Mouse (Mus musculus) liver, embryonic 15.5 days (tissue): ENCODE results near the gene Fam196b. TPM values are rescaled to one million over a fixed set of nuclear protein-coding genes. Genes with fewer than 3 reads are reported as not detected.

Experiments used
- ATAC-seq: fragments of 200-750 bp; cut with Nextera tagmentation; 2 replicates; pipeline ENCODE4 v1.8.0; 2017; ENCODE audit warnings: moderate number of reproducible peaks, mild to moderate bottlenecking, moderate library complexity; ENCODE audit not compliant: insufficient read depth
- H3K27ac ChIP-seq: fragments of 300-500 bp; sonication (generic); replicated peaks from 2 replicates; pipeline ENCODE4 v1.5.1; 2015; ENCODE audit warnings: mild to moderate bottlenecking, inconsistent platforms
- H3K27me3 ChIP-seq: fragments of 300-500 bp; sonication (generic); 2 replicates; pipeline ENCODE4 v1.6.1; 2015; ENCODE audit warnings: mild to moderate bottlenecking, inconsistent platforms
- H3K36me3 ChIP-seq: fragments of 300-500 bp; sonication (generic); replicated peaks from 2 replicates; pipeline ENCODE4 v1.6.1; 2015; ENCODE audit warnings: moderate library complexity, mild to moderate bottlenecking, inconsistent platforms
- H3K4me1 ChIP-seq: fragments of 300-500 bp; sonication (generic); replicated peaks from 2 replicates; pipeline ENCODE4 v1.6.1; 2015; ENCODE audit warnings: inconsistent platforms
- H3K4me2 ChIP-seq: fragments of 300-500 bp; sonication (generic); 2 replicates; pipeline ENCODE4 v1.6.1; 2015; ENCODE audit warnings: moderate library complexity, mild to moderate bottlenecking, inconsistent platforms
- H3K4me3 ChIP-seq: fragments of 300-500 bp; sonication (generic); replicated peaks from 2 replicates; pipeline ENCODE4 v1.5.1; 2015; ENCODE audit warnings: mild to moderate bottlenecking, inconsistent platforms
- H3K9ac ChIP-seq: fragments of 300-500 bp; sonication (generic); 2 replicates; pipeline ENCODE4 v1.6.1; 2015; ENCODE audit warnings: moderate library complexity, mild to moderate bottlenecking, inconsistent platforms
- H3K9me3 ChIP-seq: fragments of 300-500 bp; sonication (generic); replicated peaks from 2 replicates; pipeline ENCODE4 v1.6.1; 2016; ENCODE audit warnings: inconsistent platforms
- WGBS: fragments of 180-500 bp; shearing (Covaris S2); methylation state at CpG from one replicate; pipeline ENCODE4 v1.1.7; 2015; ENCODE audit warnings: mixed read lengths; ENCODE audit not compliant: insufficient replicate concordance; 5-methylcytosine and 5-hydroxymethylcytosine counted together
- polyA plus RNA-seq: library from polyadenylated mRNA; unstranded; fragments of >200 nt; fragmentation: Nextera tagmentation; extraction: Ambion mirVana; gene quantifications from 2 replicates; pipeline ENCODE4 v1.2.1, GENCODE M21; 2015

The Fam196b gene
- polyA plus RNA-seq, 1 experiment from 2014 or later, result 0.09 TPM

DNA sequence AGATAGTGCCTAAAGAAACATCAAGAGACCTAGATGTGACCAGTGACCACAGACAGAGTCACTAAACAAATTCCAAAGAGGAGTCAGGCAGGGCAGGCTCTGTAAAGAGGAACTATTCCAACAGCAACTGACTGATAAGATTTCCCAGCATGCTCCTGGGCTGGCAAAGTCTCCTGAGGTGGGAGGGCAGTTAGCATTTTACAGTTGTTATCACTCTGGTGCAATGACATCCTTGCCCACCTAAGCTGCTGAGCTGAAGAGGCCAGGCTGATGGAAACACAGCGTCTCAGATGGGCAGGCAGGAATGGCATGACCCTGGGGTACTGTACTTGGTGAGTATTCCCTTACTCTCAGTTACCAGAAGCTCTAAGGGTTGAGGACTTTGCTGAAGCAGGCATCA is 15.1 kb upstream of the Fam196b start:
- ATAC-seq, result no peak
- no peaks in the 10 kb centered on the region for H3K27me3 ChIP-seq
- no peaks in the 10 kb centered on the region for H3K9me3 ChIP-seq
- H3K36me3 ChIP-seq, result no peaks in the 10 kb centered on the region
- WGBS, result 17% methylated on average over 1 of the region's 1 CpGs
- no peaks in the 10 kb centered on the region for H3K4me1 ChIP-seq
- H3K9ac ChIP-seq, result no peak overlapping the region
- no peak overlapping the region for H3K4me3 ChIP-seq
- no peak overlapping the region for H3K4me2 ChIP-seq
- no peak overlapping the region for H3K27ac ChIP-seq

DNA sequence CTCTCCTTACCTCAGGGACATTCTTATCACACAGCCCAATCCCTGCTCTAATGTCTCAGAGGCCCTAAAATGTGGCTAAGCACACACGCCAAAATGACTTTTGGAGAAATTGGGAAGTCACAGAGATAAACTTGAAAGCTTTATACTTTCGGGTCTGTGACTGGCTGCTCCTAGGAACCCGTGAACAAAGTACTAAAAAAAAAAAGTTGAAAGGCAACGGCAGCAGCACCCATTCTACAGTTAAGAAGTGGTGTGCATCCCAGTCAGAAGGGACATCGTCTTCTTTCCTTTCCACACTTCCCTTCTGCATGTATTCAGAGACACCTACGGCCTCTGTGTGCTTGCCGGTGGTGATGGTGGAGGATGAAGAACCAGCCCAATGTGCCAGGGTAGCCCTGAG is 14.6 kb upstream of the Fam196b start:
- H3K4me2 ChIP-seq, result no peak overlapping the region
- no peaks in the 10 kb centered on the region for H3K36me3 ChIP-seq
- no peaks in the 10 kb centered on the region for H3K27me3 ChIP-seq
- H3K9me3 ChIP-seq, result no peaks in the 10 kb centered on the region
- 59% methylated on average over 7 of the region's 7 CpGs for WGBS
- H3K4me1 ChIP-seq, result no peaks in the 10 kb centered on the region
- H3K9ac ChIP-seq, result no peak overlapping the region
- H3K4me3 ChIP-seq, result no peak overlapping the region
- ATAC-seq, result no peak
- no peak overlapping the region for H3K27ac ChIP-seq

DNA sequence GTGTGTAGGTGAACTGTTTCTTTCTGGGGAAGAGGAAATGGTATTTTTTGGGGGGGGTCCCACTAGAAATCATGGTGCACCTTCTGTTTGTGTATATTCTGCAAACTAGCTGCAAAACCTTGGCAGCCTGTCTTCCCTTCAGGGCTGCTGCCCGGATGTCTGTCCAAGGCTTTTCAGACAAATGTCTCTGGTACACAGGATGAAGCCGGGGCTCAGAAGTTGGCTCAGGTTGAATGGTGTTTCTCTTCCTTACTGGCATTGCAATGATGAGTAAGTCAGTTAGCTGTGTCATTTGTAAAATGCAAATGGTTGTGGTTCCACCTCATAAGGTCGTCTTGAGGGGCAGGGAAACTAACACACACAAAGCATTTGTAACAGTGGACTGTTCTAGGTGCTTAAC is 8.4 kb upstream of the Fam196b start:
- H3K27ac ChIP-seq, result no peak overlapping the region
- H3K36me3 ChIP-seq, result no peaks in the 10 kb centered on the region
- no peak overlapping the region for H3K4me3 ChIP-seq
- ATAC-seq, result no peak
- 60% methylated on average over 3 of the region's 3 CpGs for WGBS
- no peaks in the 10 kb centered on the region for H3K27me3 ChIP-seq
- H3K9me3 ChIP-seq, result no peaks in the 10 kb centered on the region
- no peaks in the 10 kb centered on the region for H3K4me1 ChIP-seq
- H3K9ac ChIP-seq, result no peak overlapping the region
- no peak overlapping the region for H3K4me2 ChIP-seq

DNA sequence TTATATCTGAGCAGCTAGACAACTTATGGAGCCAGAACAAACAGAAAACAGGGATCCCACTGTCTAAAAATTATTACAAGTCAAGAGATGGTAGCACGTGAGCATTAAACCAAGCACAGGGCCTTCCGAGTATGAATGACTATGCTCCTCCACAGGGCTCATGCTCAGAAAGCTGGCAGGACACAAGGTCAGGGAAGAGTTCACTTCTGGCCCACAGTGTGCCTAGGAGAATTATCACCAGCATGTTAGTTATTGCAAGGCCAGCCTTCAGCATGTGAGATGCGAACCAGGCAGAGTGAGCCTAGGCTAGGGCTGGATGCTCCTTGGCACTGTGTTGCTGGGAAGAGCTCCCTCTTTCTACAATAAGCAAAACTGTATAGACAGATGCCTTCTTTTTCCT is 5.9 kb upstream of the Fam196b start:
- H3K27ac ChIP-seq, result no peak overlapping the region
- H3K27me3 ChIP-seq, result no peaks in the 10 kb centered on the region
- no peaks in the 10 kb centered on the region for H3K4me1 ChIP-seq
- no peaks in the 10 kb centered on the region for H3K9me3 ChIP-seq
- ATAC-seq, result no peak
- H3K4me3 ChIP-seq, result no peak overlapping the region
- H3K4me2 ChIP-seq, result no peak overlapping the region
- no peak overlapping the region for H3K9ac ChIP-seq
- 81% methylated on average over 3 of the region's 3 CpGs for WGBS
- no peaks in the 10 kb centered on the region for H3K36me3 ChIP-seq

DNA sequence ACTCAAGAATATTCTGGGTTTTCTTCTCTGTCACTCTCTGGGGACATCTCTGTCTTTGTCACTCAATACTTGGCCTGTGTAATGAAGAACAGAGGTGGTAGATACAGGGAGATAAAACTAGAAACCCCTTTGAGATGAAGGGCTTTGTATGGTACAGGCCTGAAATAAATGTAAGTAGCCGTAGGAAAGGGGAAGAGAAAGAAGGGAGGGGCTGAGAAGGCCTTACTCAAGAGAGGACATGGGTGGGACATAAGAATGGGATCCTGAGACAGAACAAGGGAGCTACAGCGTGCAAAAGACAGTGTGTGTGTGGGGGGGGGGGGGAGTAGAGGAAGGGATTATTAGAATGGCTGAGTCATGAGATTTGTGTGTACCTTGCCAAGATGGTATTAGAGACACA is 5.3 kb upstream of the Fam196b start:
- no peak overlapping the region for H3K4me3 ChIP-seq
- H3K27ac ChIP-seq, result no peak overlapping the region
- no peaks in the 10 kb centered on the region for H3K4me1 ChIP-seq
- 42% methylated on average over 2 of the region's 2 CpGs for WGBS
- H3K9me3 ChIP-seq, result no peaks in the 10 kb centered on the region
- H3K4me2 ChIP-seq, result no peak overlapping the region
- H3K27me3 ChIP-seq, result no peaks in the 10 kb centered on the region
- ATAC-seq, result no peak
- H3K36me3 ChIP-seq, result no peaks in the 10 kb centered on the region
- H3K9ac ChIP-seq, result no peak overlapping the region

DNA sequence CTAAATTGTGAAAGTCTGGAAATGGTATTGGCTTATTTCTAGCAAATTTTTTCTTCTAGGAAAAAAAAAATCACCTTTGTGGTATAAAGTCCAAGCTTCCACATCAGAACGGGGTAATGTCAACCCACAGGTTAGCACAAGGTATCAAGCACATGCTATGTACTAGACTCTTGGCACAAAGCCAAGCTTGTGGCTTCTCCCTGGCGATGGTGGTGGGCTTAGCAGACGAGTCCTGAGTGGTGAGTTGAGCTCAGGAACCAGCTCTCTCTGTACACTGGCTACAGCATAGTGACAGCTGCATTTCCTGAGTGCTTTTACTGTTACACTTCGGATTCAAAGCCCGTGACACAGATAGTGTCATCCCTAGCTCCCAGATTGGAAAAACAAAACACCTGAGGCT is 2.9 kb upstream of the Fam196b start:
- no peak overlapping the region for H3K4me3 ChIP-seq
- no peak overlapping the region for H3K9ac ChIP-seq
- ATAC-seq, result no peak
- WGBS, result 47% methylated on average over 5 of the region's 5 CpGs
- H3K27ac ChIP-seq, result no peak overlapping the region
- no peak overlapping the region for H3K4me2 ChIP-seq
- no peaks in the 10 kb centered on the region for H3K27me3 ChIP-seq
- no peaks in the 10 kb centered on the region for H3K4me1 ChIP-seq
- H3K36me3 ChIP-seq, result no peaks in the 10 kb centered on the region
- H3K9me3 ChIP-seq, result no peaks in the 10 kb centered on the region

DNA sequence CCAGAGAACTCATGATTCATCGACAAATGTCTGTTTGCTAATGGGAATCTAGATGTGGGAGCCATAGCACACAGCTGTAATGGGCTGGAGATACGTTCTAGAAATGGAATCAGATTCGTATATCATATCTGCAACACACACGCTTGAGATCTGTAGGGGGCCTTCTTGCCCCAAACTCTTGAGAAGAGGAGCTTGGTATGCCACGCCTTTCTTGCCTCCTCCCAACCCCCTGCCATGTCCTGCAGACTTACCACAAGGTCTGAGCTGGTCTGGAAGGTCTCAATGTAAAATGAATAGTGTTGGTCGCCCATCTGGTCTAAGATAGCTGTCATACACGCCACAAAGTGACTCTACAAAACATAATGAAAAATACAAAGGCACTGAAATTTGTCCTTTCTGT is 2.4 kb upstream of the Fam196b start:
- no peak overlapping the region for H3K4me2 ChIP-seq
- H3K4me3 ChIP-seq, result no peak overlapping the region
- H3K36me3 ChIP-seq, result no peaks in the 10 kb centered on the region
- no peak overlapping the region for H3K27ac ChIP-seq
- ATAC-seq, result no peak
- WGBS, result 31% methylated on average over 7 of the region's 7 CpGs
- no peaks in the 10 kb centered on the region for H3K9me3 ChIP-seq
- H3K9ac ChIP-seq, result no peak overlapping the region
- H3K27me3 ChIP-seq, result no peaks in the 10 kb centered on the region
- no peaks in the 10 kb centered on the region for H3K4me1 ChIP-seq

DNA sequence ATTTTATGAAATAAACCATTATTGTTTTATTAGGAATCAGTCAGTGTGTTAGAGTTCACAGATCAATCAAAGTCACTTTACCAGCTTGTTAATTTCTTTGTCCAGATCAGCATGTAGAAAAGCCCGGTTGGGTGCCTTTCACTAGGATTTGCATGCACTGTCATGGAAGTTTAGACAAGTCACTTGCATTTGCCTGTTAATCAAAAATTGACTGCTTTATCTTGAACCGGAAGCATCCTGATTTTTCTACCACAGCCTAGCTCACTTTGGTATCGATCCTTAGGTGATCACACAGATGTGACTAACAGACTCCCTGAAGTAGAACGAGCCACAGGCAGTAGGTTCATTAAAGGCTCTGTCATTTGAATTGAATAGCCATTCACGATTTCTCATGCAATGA is 761 bp downstream of the Fam196b start:
- Histone ChIP-seq H3K36me3 (no peaks in the 10 kb centered on the region), H3K4me1 (no peaks in the 10 kb centered on the region), H3K27ac (no peak overlapping the region), H3K9ac (no peak overlapping the region), H3K27me3 (no peaks in the 10 kb centered on the region), H3K4me3 (no peak overlapping the region), H3K9me3 (no peaks in the 10 kb centered on the region), H3K4me2 (no peak overlapping the region)
- ATAC-seq, result no peak
- WGBS, result 54% methylated on average over 5 of the region's 5 CpGs

DNA sequence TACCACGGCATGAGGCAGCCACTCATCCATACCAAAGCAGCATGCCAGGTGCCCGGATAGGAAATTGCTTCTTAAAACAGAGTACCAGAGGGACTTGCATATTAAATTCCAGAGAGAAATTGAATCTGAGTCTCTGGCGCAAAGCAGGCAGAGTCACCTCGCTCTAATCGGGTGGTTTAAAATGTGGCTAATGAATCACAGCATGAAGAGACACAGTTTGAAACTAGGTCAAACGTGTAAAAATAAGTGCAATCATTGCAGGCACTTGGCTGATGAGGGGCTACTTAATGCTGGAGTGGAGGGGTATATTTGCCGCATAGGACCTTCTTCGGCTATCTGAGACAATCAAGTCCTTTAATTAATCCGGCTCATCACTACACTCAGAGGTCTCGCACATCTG is 1.6 kb downstream of the Fam196b start:
- no peak overlapping the region for H3K4me2 ChIP-seq
- no peak overlapping the region for H3K4me3 ChIP-seq
- H3K36me3 ChIP-seq, result no peaks in the 10 kb centered on the region
- no peaks in the 10 kb centered on the region for H3K27me3 ChIP-seq
- H3K9ac ChIP-seq, result no peak overlapping the region
- no peaks in the 10 kb centered on the region for H3K9me3 ChIP-seq
- H3K4me1 ChIP-seq, result no peaks in the 10 kb centered on the region
- 74% methylated on average over 10 of the region's 10 CpGs for WGBS
- H3K27ac ChIP-seq, result no peak overlapping the region
- ATAC-seq, result no peak

DNA sequence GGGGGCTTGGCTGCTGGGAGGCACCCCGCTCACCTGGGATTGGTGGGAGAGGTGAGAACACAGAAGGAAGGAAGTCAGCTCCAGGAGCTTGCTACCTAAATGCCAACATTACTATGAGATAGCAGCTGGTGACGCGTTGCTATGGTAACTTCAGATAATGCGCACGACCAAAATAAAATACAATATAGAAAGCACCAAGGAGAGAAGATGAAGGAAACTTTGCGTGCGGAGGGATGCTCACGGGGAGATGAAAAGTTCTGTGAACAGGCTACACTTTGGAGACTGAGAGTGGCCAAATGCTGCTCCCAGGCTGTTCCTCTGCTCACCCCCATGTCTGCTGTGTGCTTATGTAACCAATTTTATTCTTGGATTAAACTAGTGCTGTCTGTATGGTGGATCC is 2.4 kb downstream of the Fam196b start:
- H3K36me3 ChIP-seq, result no peaks in the 10 kb centered on the region
- ATAC-seq, result no peak
- no peak overlapping the region for H3K9ac ChIP-seq
- H3K4me3 ChIP-seq, result no peak overlapping the region
- no peaks in the 10 kb centered on the region for H3K4me1 ChIP-seq
- no peaks in the 10 kb centered on the region for H3K9me3 ChIP-seq
- 69% methylated on average over 8 of the region's 8 CpGs for WGBS
- no peak overlapping the region for H3K27ac ChIP-seq
- H3K4me2 ChIP-seq, result no peak overlapping the region
- H3K27me3 ChIP-seq, result no peaks in the 10 kb centered on the region

DNA sequence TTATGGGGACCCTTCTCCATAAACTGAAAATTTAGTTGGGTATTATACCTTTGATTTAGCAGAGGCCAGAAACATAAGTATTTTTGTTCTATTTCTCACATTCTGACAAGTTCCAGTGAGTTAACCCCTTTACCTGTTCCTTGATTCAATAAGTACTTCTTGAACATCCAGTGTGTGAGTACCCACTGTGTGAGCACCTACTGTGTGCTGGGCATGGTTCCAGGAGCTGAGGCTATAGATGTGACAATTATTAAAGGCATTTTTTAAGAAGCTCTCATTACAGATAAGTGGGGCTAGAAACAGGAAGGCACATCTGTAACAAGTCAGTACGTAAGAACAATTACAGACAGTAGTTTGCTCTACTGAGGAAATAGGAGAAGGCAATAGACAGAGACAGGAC is 4.7 kb downstream of the Fam196b start:
- WGBS, result 69% methylated on average over 1 of the region's 1 CpGs
- no peaks in the 10 kb centered on the region for H3K36me3 ChIP-seq
- H3K4me1 ChIP-seq, result no peaks in the 10 kb centered on the region
- no peaks in the 10 kb centered on the region for H3K27me3 ChIP-seq
- no peak overlapping the region for H3K27ac ChIP-seq
- H3K9me3 ChIP-seq, result no peaks in the 10 kb centered on the region
- no peak for ATAC-seq
- no peak overlapping the region for H3K9ac ChIP-seq
- no peak overlapping the region for H3K4me3 ChIP-seq
- no peak overlapping the region for H3K4me2 ChIP-seq

DNA sequence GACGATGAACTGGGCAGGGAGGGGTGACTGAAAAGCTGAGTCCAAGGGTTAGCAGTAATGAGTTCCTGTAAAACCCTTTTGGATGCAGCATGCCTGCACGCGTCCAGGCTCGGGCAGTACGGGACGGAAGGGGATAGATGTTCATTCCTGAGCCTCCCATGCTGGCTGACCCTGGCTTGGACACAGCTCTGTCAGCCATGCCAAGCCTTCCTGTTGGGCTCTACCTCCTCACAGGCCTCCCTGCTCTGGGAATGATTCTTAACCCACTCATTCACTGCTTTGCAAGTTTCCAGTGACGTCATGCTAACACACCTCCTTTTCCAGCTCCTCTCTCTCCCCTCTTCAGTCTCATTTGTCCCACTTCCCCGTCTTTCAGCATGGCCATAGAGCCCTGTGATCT is 9.0 kb downstream of the Fam196b start:
- no peaks in the 10 kb centered on the region for H3K27me3 ChIP-seq
- ATAC-seq, result no peak
- no peaks in the 10 kb centered on the region for H3K4me1 ChIP-seq
- no peaks in the 10 kb centered on the region for H3K36me3 ChIP-seq
- H3K4me3 ChIP-seq, result no peak overlapping the region
- 65% methylated on average over 8 of the region's 8 CpGs for WGBS
- H3K27ac ChIP-seq, result no peak overlapping the region
- no peak overlapping the region for H3K9ac ChIP-seq
- no peaks in the 10 kb centered on the region for H3K9me3 ChIP-seq
- no peak overlapping the region for H3K4me2 ChIP-seq
